Mouse (Mus musculus): Measurements from ENCODE around the gene Lrrc55.

DNA sequence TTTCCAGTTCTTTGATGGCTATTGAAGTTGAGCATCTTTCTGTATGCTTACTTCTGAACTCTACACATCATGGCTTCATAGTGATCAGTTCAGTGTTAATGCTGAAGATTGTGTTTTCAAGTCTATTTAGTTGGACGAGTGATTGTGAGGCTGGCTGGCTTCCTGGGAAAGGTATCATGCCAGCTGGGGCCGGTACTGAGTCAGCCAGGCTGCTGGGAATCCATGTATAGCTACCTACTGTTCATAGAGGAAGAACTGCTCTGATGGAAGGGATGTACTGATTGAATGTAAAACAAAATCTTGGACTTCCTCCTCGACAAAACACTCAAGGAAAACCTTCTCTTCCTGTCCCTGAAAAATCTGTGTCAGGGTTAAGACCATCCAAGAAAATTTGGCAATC is 51.7 kb downstream of the Lrrc55 start:
- TF ChIP-seq CTCF (IDR thresholded peaks at IDR 0.05; ENCODE audit: low read depth, low read length) (no peak), POLR2A (IDR thresholded peaks at IDR 0.05; ENCODE audit: insufficient read depth, low read length) (no peak)

Data from ES-Bruce4 (cell line).